Mouse (Mus musculus) C2C12 (cell line): ENCODE results near the gene Nr1d1.

Experiments
- CTCF ChIP-seq: IDR thresholded peaks from one replicate; pipeline ENCODE4 v1.5.1; 2011; ENCODE audit not compliant: control insufficient read depth, insufficient read depth, insufficient read length
- MYOG ChIP-seq: IDR thresholded peaks from one replicate; pipeline ENCODE4 v1.6.1; 2011; ENCODE audit not compliant: control insufficient read depth, insufficient read length; ENCODE audit errors: extremely low read depth
- USF1 ChIP-seq: IDR thresholded peaks from one replicate; pipeline ENCODE4 v1.6.1; 2011; ENCODE audit warnings: low read depth, mild to moderate bottlenecking, control low read depth, moderate library complexity

GRCm38 (mm10) chr11:98761939-98762338 lies 13.2 kb downstream of the Nr1d1 start:
- no peak for TF ChIP-seq USF1
- TF ChIP-seq CTCF, result no peak
- no peak for TF ChIP-seq MYOG
